Mouse (Mus musculus): Measurements from ENCODE around the gene Cacna1a. TPM values are rescaled to one million over a fixed set of nuclear protein-coding genes. Genes with fewer than 3 reads are reported as not detected.

Cacna1a gene
- polyA plus RNA-seq, 1 experiment: 140 TPM

GRCm38 (mm10) chr8:84518180-84518579 is 129.9 kb downstream of the Cacna1a start:
- Histone ChIP-seq H3K27ac (ENCODE audit: insufficient read depth, low read length) (peak overlapping the region; percentile 25; the same call in 1 of the 2 replicates), H3K4me1 (ENCODE audit: control insufficient read depth, insufficient read depth, low read length) (peaks cover 7% of the 10 kb centered on the region), H3K4me3 (ENCODE audit: insufficient read depth, low read length) (no peak overlapping the region)
- TF ChIP-seq POLR2A (IDR thresholded peaks at IDR 0.05; ENCODE audit: extremely low read depth, insufficient read depth, low read length) (no peak), CTCF (IDR thresholded peaks at IDR 0.05; ENCODE audit: extremely low read depth, insufficient read depth, low read length) (peak; percentile 5; the same call in 1 of the 2 replicates)

- H3K27ac ChIP-seq (ENCODE audit: insufficient read depth, low read length): peak overlapping the region; percentile 25; the same call in 1 of the 2 replicates
- H3K4me3 ChIP-seq (ENCODE audit: insufficient read depth, low read length): no peak overlapping the region
- H3K4me1 ChIP-seq (ENCODE audit: control insufficient read depth, insufficient read depth, low read length): peaks cover 7% of the 10 kb centered on the region
- TF ChIP-seq CTCF (IDR thresholded peaks at IDR 0.05; ENCODE audit: extremely low read depth, insufficient read depth, low read length) (no peak), POLR2A (IDR thresholded peaks at IDR 0.05; ENCODE audit: extremely low read depth, insufficient read depth, low read length) (no peak)
These were observed 130.5 kb downstream of the Cacna1a start for GRCm38 (mm10) chr8:84518720-84519119.

DNA sequence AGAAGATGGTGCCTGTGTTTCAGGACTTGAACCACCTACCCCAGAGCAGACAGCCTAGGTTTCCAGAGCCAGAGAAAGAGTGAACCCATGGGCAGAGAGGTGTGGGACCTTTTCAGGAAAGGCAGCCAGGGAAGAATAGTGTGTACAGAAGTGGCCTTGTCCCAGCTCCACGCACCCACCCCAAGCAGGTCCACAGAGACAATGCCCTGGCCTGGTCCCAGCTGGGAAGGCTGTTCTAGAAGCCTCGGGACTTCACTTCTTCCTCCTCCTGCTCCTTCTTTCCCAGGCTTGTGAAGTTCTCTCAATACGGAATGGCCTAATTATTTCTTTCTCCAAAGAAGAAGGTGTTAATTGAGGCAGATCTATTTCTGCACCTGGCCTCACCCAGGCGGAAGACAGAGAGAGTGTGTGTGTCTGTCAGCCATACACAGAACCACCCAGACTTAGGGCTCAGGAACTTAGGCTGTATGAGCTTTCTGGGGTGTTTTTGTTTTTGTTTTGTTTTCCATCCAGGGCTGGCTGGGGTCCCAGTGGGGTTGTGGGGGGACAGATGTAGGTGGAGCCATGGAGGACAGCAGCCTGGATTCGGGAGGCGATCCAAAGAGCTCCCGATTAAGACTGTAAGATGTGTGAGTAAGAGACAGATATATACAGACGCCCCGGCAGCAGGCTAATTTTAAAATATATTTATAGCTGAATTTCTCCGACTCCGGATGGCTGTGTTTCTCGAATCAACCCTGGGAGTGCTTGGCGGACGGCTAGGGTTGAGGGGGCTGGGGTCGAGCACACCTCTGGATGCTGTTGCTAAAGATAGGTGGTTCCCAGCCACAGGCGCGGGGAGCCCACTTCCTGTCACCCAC is 131.8 kb downstream of the Cacna1a start:
- Histone ChIP-seq H3K4me1 (ENCODE audit: control insufficient read depth, insufficient read depth, low read length) (peaks cover 7% of the 10 kb centered on the region), H3K27ac (ENCODE audit: insufficient read depth, low read length) (peak overlapping the region; percentile 62), H3K4me3 (ENCODE audit: insufficient read depth, low read length) (no peak overlapping the region)
- TF ChIP-seq POLR2A (IDR thresholded peaks at IDR 0.05; ENCODE audit: extremely low read depth, insufficient read depth, low read length): no peak
- TF ChIP-seq CTCF (IDR thresholded peaks at IDR 0.05; ENCODE audit: extremely low read depth, insufficient read depth, low read length): no peak

- TF ChIP-seq POLR2A (IDR thresholded peaks at IDR 0.05; ENCODE audit: extremely low read depth, insufficient read depth, low read length) (no peak), CTCF (IDR thresholded peaks at IDR 0.05; ENCODE audit: extremely low read depth, insufficient read depth, low read length) (no peak)
- no peak overlapping the region; the same call in 1 of the 2 replicates for H3K27ac ChIP-seq (ENCODE audit: insufficient read depth, low read length)
- H3K4me3 ChIP-seq (ENCODE audit: insufficient read depth, low read length): no peak overlapping the region
- H3K4me1 ChIP-seq (ENCODE audit: control insufficient read depth, insufficient read depth, low read length): peaks cover 7% of the 10 kb centered on the region
These were observed 132.8 kb downstream of the Cacna1a start for GRCm38 (mm10) chr8:84520999-84521398.

DNA sequence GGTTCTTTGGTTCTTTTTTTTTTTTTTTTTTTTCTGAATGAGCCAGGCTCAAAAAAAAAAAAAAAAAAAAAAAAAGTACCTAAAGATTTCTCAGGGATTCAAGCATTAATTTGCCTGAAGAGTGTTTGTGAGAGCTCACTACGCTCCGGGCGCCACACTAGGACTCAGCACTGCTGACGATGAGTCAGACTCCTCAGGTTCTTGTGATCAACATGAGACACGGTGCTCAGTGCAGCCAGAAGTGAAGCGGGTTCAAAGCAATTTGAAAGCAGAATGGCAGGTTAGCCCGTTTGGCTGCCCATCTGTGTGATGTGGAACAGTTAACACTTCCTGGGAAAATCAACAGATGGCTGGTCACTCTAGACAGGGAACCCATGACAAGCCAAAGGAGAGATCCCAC is 139.8 kb downstream of the Cacna1a start:
- H3K4me3 ChIP-seq (ENCODE audit: insufficient read depth, low read length): no peak overlapping the region
- no peak for TF ChIP-seq CTCF (IDR thresholded peaks at IDR 0.05; ENCODE audit: extremely low read depth, insufficient read depth, low read length)
- TF ChIP-seq POLR2A (IDR thresholded peaks at IDR 0.05; ENCODE audit: extremely low read depth, insufficient read depth, low read length): no peak
- H3K27ac ChIP-seq (ENCODE audit: insufficient read depth, low read length): no peak overlapping the region
- peaks cover 8% of the 10 kb centered on the region for H3K4me1 ChIP-seq (ENCODE audit: control insufficient read depth, insufficient read depth, low read length)

DNA sequence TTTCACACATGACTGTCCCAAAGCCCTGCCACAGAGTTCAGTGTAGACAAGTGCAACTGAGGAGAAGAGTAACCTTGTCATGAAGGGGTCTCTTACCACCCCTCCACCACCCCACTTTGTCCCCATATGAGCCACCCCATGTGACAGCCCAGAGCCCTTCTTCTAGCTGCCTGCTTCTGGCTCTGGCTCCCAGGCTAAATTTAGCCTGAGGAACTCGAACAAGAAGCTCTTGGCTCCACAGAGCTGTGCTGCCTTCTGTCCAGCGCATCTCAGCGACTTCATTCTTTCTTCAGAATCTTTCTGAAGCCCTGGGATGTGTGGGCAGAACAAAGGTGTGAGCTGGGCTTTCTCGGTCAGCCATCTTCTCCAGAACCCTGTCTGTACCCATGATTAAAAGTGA is 141.3 kb downstream of the Cacna1a start:
- TF ChIP-seq POLR2A (IDR thresholded peaks at IDR 0.05; ENCODE audit: extremely low read depth, insufficient read depth, low read length) (no peak), CTCF (IDR thresholded peaks at IDR 0.05; ENCODE audit: extremely low read depth, insufficient read depth, low read length) (no peak)
- Histone ChIP-seq H3K27ac (ENCODE audit: insufficient read depth, low read length) (peak overlapping the region; percentile 20; the same call in 1 of the 2 replicates), H3K4me3 (ENCODE audit: insufficient read depth, low read length) (no peak overlapping the region)

GRCm38 (mm10) chr8:84532725-84533124 is 144.5 kb downstream of the Cacna1a start:
- no peak overlapping the region for H3K4me3 ChIP-seq (ENCODE audit: insufficient read depth, low read length)
- no peak for TF ChIP-seq POLR2A (IDR thresholded peaks at IDR 0.05; ENCODE audit: extremely low read depth, insufficient read depth, low read length)
- TF ChIP-seq CTCF (IDR thresholded peaks at IDR 0.05; ENCODE audit: extremely low read depth, insufficient read depth, low read length): no peak
- peaks cover 8% of the 10 kb centered on the region for H3K4me1 ChIP-seq (ENCODE audit: control insufficient read depth, insufficient read depth, low read length)
- H3K27ac ChIP-seq (ENCODE audit: insufficient read depth, low read length): no peak overlapping the region

More for the DNA sequence above, 141.3 kb downstream of the Cacna1a start:
- peaks cover 8% of the 10 kb centered on the region for H3K4me1 ChIP-seq (ENCODE audit: control insufficient read depth, insufficient read depth, low read length)

DNA sequence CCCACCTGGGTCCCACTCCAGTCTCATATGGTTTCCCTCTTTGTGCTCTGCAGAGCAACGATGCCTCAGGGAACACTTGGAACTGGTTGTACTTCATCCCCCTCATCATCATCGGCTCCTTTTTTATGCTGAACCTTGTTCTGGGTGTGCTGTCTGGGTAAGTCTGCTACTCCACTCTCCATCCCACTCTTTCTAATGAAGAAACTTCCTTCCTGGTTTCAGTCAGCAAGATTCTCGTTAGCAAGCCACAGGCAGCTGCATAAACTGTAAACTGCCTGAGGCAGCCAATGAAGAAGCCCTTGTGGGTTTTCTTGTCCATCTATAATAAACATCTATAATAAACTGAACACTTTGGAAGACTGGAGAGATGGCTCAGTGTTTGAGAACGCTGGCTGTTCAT is 145.1 kb downstream of the Cacna1a start:
- TF ChIP-seq POLR2A (IDR thresholded peaks at IDR 0.05; ENCODE audit: extremely low read depth, insufficient read depth, low read length) (no peak), CTCF (IDR thresholded peaks at IDR 0.05; ENCODE audit: extremely low read depth, insufficient read depth, low read length) (no peak)
- Histone ChIP-seq H3K27ac (ENCODE audit: insufficient read depth, low read length) (no peak overlapping the region), H3K4me3 (ENCODE audit: insufficient read depth, low read length) (no peak overlapping the region)

DNA sequence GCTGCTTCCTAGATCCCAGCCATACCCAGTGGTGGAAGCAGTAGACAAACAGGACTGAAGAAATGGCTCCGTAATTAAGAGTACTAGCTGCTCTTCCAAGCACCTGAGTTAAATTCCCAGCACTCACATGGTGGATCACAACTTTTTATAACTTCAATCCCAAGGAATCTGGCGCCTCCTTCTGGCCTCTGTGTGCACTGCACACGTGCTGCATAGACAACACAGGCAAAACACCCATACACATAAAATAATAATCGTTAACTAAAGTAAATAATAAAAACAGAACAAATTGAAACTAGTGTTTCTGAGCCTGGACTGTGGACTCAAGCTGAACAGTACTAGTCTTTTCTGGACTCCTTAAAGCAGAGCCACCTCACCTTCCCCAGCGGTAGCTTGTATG is 148.7 kb downstream of the Cacna1a start:
- 0 out of 2 replicates have a peak, but pooled peaks cover 1% of the 10 kb centered on the region for H3K4me1 ChIP-seq (ENCODE audit: control insufficient read depth, insufficient read depth, low read length)
- no peak overlapping the region for H3K27ac ChIP-seq (ENCODE audit: insufficient read depth, low read length)
- H3K4me3 ChIP-seq (ENCODE audit: insufficient read depth, low read length): no peak overlapping the region
- no peak for TF ChIP-seq CTCF (IDR thresholded peaks at IDR 0.05; ENCODE audit: extremely low read depth, insufficient read depth, low read length)
- TF ChIP-seq POLR2A (IDR thresholded peaks at IDR 0.05; ENCODE audit: extremely low read depth, insufficient read depth, low read length): no peak

More for the DNA sequence above, 145.1 kb downstream of the Cacna1a start:
- H3K4me1 ChIP-seq (ENCODE audit: control insufficient read depth, insufficient read depth, low read length): peaks cover 6% of the 10 kb centered on the region

- TF ChIP-seq CTCF (IDR thresholded peaks at IDR 0.05; ENCODE audit: extremely low read depth, insufficient read depth, low read length) (no peak), POLR2A (IDR thresholded peaks at IDR 0.05; ENCODE audit: extremely low read depth, insufficient read depth, low read length) (no peak)
- Histone ChIP-seq H3K4me1 (ENCODE audit: control insufficient read depth, insufficient read depth, low read length) (0 out of 2 replicates have a peak, but pooled peaks cover 1% of the 10 kb centered on the region), H3K4me3 (ENCODE audit: insufficient read depth, low read length) (no peak overlapping the region), H3K27ac (ENCODE audit: insufficient read depth, low read length) (no peak overlapping the region)
These were observed 151.1 kb downstream of the Cacna1a start for GRCm38 (mm10) chr8:84539376-84539775.

Measured in cortical plate, adult 2 months (tissue).